Mouse (Mus musculus) thymus, adult 2 months (tissue): ENCODE results near the gene Spint3.

ENCODE experiments used
- CTCF ChIP-seq: fragments of 200-500 bp; IDR thresholded peaks from 2 replicates; pipeline ENCODE4 v1.5.1; 2012; ENCODE audit warnings: mild to moderate bottlenecking, control low read depth, low read length, moderate library complexity, borderline replicate concordance; ENCODE audit not compliant: control insufficient read depth, poor library complexity, insufficient read depth; ENCODE audit errors: extremely low read depth
- POLR2A ChIP-seq: fragments of 200-500 bp; IDR thresholded peaks from 2 replicates; pipeline ENCODE4 v1.6.1; 2012; ENCODE audit warnings: mild to moderate bottlenecking, low read length, control low read depth, moderate library complexity; ENCODE audit not compliant: control insufficient read depth, poor library complexity, insufficient read depth; ENCODE audit errors: extremely low read depth

- TF ChIP-seq POLR2A (no peak), CTCF (no peak)
Measured at GRCm38 (mm10) chr2:164558991-164559645, 14.1 kb downstream of the Spint3 start.
